Mouse (Mus musculus) ES-Bruce4 (cell line): ENCODE data around the gene Nusap1. TPM values are rescaled to one million over a fixed set of nuclear protein-coding genes. Genes with fewer than 3 reads are reported as not detected.

Experiments
- H3K27ac ChIP-seq: 2 replicates; pipeline ENCODE4 v1.5.1; 2012; ENCODE audit warnings: low read length, inconsistent platforms; ENCODE audit not compliant: insufficient read depth
- H3K27me3 ChIP-seq: 2 replicates; pipeline ENCODE4 v1.6.1; 2012; ENCODE audit warnings: mild to moderate bottlenecking, low read length, inconsistent platforms; ENCODE audit not compliant: control insufficient read depth, poor library complexity, insufficient read depth, severe bottlenecking
- H3K36me3 ChIP-seq: 2 replicates; pipeline ENCODE4 v1.6.1; 2012; ENCODE audit warnings: inconsistent platforms, mild to moderate bottlenecking, low read length, moderate library complexity; ENCODE audit not compliant: control insufficient read depth, poor library complexity, insufficient read depth, severe bottlenecking
- H3K4me1 ChIP-seq: one replicate; pipeline ENCODE4 v1.8.1; 2011; ENCODE audit warnings: low read length; ENCODE audit not compliant: control insufficient read depth, insufficient read depth
- H3K4me3 ChIP-seq: 2 replicates; pipeline ENCODE4 v1.5.1; 2011; ENCODE audit warnings: low read depth, mild to moderate bottlenecking, low read length
- H3K9ac ChIP-seq: 2 replicates; pipeline ENCODE4 v1.6.1; 2012; ENCODE audit warnings: low read depth, mild to moderate bottlenecking, inconsistent platforms; ENCODE audit not compliant: poor library complexity, severe bottlenecking
- H3K9me3 ChIP-seq: replicated peaks from 2 replicates; pipeline ENCODE4 v1.6.1; 2012; ENCODE audit warnings: mild to moderate bottlenecking, low read length, inconsistent platforms; ENCODE audit not compliant: control insufficient read depth, poor library complexity, insufficient read depth, severe bottlenecking
- CTCF ChIP-seq: IDR thresholded peaks from one replicate; pipeline ENCODE4 v1.8.1; 2011; ENCODE audit warnings: low read depth, low read length
- EP300 ChIP-seq: IDR thresholded peaks from 2 replicates; pipeline ENCODE4 v1.6.1; 2011; ENCODE audit warnings: low read depth, low read length; ENCODE audit not compliant: insufficient read depth
- POLR2A ChIP-seq: IDR thresholded peaks from one replicate; pipeline ENCODE4 v1.8.1; 2011; ENCODE audit warnings: low read length; ENCODE audit not compliant: insufficient read depth
- polyA plus RNA-seq: library from polyadenylated mRNA; stranded (reverse); fragments of >200 nt; gene quantifications from 2 replicates; pipeline ENCODE4 v1.2.4, GENCODE M21; 2011; ENCODE audit warnings: low read depth; ENCODE audit not compliant: missing spikeins, insufficient read depth, insufficient read length

Nusap1 gene
- polyA plus RNA-seq, 1 experiment = 189 TPM

- Histone ChIP-seq H3K36me3 (no peaks in the 10 kb centered on the region), H3K4me1 (no peaks in the 10 kb centered on the region), H3K4me3 (no peak overlapping the region), H3K9me3 (no peaks in the 10 kb centered on the region), H3K27ac (no peak overlapping the region), H3K27me3 (no peaks in the 10 kb centered on the region), H3K9ac (no peak overlapping the region)
- no peak for TF ChIP-seq POLR2A
- peak; percentile 48 for TF ChIP-seq CTCF
- TF ChIP-seq EP300 = no peak
Observed at GRCm38 (mm10) chr2:119669010-119669409, 50.9 kb downstream of the Nusap1 start.

GRCm38 (mm10) chr2:119674525-119675214 is 56.6 kb downstream of the Nusap1 start, which contains the start of gene Rtf1:
TSS of gene Rtf1 (plus strand) at chr2:119675068.
- Histone ChIP-seq H3K36me3 (0 out of 2 replicates have a peak, but pooled peaks cover 2% of the 10 kb centered on the region), H3K4me3 (peak within 1 kb of the TSS; percentile 97), H3K9ac (peak within 1 kb of the TSS; percentile 93), H3K4me1 (no peaks in the 10 kb centered on the region), H3K27ac (peak within 1 kb of the TSS; percentile 64; the same call in 1 of the 2 replicates), H3K9me3 (no peaks in the 10 kb centered on the region), H3K27me3 (no peaks in the 10 kb centered on the region)
- TF ChIP-seq EP300 (no peak), CTCF (no peak), POLR2A (peak; percentile 86)

GRCm38 (mm10) chr2:119675215-119675784 is 57.2 kb downstream of the Nusap1 start:
- Histone ChIP-seq H3K27ac (no peak overlapping the region), H3K36me3 (0 out of 2 replicates have a peak, but pooled peaks cover 3% of the 10 kb centered on the region), H3K27me3 (no peaks in the 10 kb centered on the region), H3K4me1 (no peaks in the 10 kb centered on the region), H3K9me3 (no peaks in the 10 kb centered on the region), H3K9ac (peak overlapping the region; percentile 93), H3K4me3 (peak overlapping the region; percentile 74)
- no peak for TF ChIP-seq POLR2A
- no peak for TF ChIP-seq CTCF
- no peak for TF ChIP-seq EP300

- no peaks in the 10 kb centered on the region for H3K4me1 ChIP-seq
- H3K27me3 ChIP-seq = no peaks in the 10 kb centered on the region
- no peak overlapping the region for H3K27ac ChIP-seq
- peak overlapping the region; percentile 74 for H3K4me3 ChIP-seq
- no peaks in the 10 kb centered on the region for H3K9me3 ChIP-seq
- TF ChIP-seq EP300 (no peak), POLR2A (no peak), CTCF (no peak)
- H3K9ac ChIP-seq = peak overlapping the region; percentile 93
- H3K36me3 ChIP-seq = peaks cover 3% of the 10 kb centered on the region; the same call in 1 of the 2 replicates
Observed at GRCm38 (mm10) chr2:119675831-119676230, 57.7 kb downstream of the Nusap1 start.

- no peak overlapping the region for H3K9ac ChIP-seq
- no peaks in the 10 kb centered on the region for H3K9me3 ChIP-seq
- H3K4me1 ChIP-seq = peaks cover 1% of the 10 kb centered on the region
- no peak overlapping the region for H3K27ac ChIP-seq
- peaks cover 3% of the 10 kb centered on the region; the same call in 1 of the 2 replicates for H3K36me3 ChIP-seq
- no peaks in the 10 kb centered on the region for H3K27me3 ChIP-seq
- TF ChIP-seq CTCF (no peak), EP300 (no peak), POLR2A (no peak)
- no peak overlapping the region for H3K4me3 ChIP-seq
Observed at GRCm38 (mm10) chr2:119683706-119684105, 65.6 kb downstream of the Nusap1 start.

- H3K36me3 ChIP-seq = peaks cover 2% of the 10 kb centered on the region; the same call in 1 of the 2 replicates
- no peaks in the 10 kb centered on the region for H3K4me1 ChIP-seq
Observed at GRCm38 (mm10) chr2:119692003-119692701, 74.1 kb downstream of the Nusap1 start.

More at GRCm38 (mm10) chr2:119692003-119692701, 74.1 kb downstream of the Nusap1 start:
- TF ChIP-seq POLR2A = no peak
- no peak for TF ChIP-seq CTCF
- TF ChIP-seq EP300 = no peak
- Histone ChIP-seq H3K4me3 (no peak overlapping the region), H3K9me3 (no peaks in the 10 kb centered on the region), H3K27me3 (no peaks in the 10 kb centered on the region), H3K27ac (no peak overlapping the region), H3K9ac (no peak overlapping the region)
